Mouse (Mus musculus) embryo, embryonic 9.5 days (tissue): ENCODE data around the gene Aco2.

Experiments used
- DNase-seq: peaks from one replicate; pipeline ENCODE4 v3.0.0-alpha.2; 2017; ENCODE audit errors: extremely low spot score

Gene Aco2

GRCm38 (mm10) chr15:81872262-81873136 lies at the start of gene Aco2:
Gene Aco2, plus strand, starts transcription at chr15:81872309.
- DNase-seq: peak; percentile 99

GRCm38 (mm10) chr15:81822631-81823030 lies 49.5 kb upstream of the Aco2 start:
- no peak for DNase-seq

GRCm38 (mm10) chr15:81824832-81825231 lies 47.3 kb upstream of the Aco2 start:
- no peak for DNase-seq

GRCm38 (mm10) chr15:81828426-81829207 lies 43.5 kb upstream of the Aco2 start:
- DNase-seq: no peak

- no peak for DNase-seq
Observed at GRCm38 (mm10) chr15:81829208-81829580, 42.9 kb upstream of the Aco2 start.

- no peak for DNase-seq
Observed at GRCm38 (mm10) chr15:81830530-81830929, 41.6 kb upstream of the Aco2 start.

GRCm38 (mm10) chr15:81831136-81831825 lies 40.8 kb upstream of the Aco2 start:
- DNase-seq: peak; percentile 91

GRCm38 (mm10) chr15:81832219-81832618 lies 39.9 kb upstream of the Aco2 start:
- DNase-seq: no peak

GRCm38 (mm10) chr15:81833481-81833880 lies 38.6 kb upstream of the Aco2 start:
- no peak for DNase-seq

GRCm38 (mm10) chr15:81834171-81834841 lies 37.8 kb upstream of the Aco2 start:
- DNase-seq: no peak

- no peak for DNase-seq
Observed at GRCm38 (mm10) chr15:81835007-81835880, 36.9 kb upstream of the Aco2 start.

- DNase-seq: peak; percentile 75
Observed at GRCm38 (mm10) chr15:81836124-81836821, 35.8 kb upstream of the Aco2 start.

- no peak for DNase-seq
Observed at GRCm38 (mm10) chr15:81836966-81837920, 34.9 kb upstream of the Aco2 start.

GRCm38 (mm10) chr15:81838554-81839235 lies 33.4 kb upstream of the Aco2 start:
- no peak for DNase-seq

GRCm38 (mm10) chr15:81839634-81840033 lies 32.5 kb upstream of the Aco2 start:
- DNase-seq: no peak

- DNase-seq: no peak
Observed at GRCm38 (mm10) chr15:81840306-81840705, 31.8 kb upstream of the Aco2 start.

GRCm38 (mm10) chr15:81842275-81842674 lies 29.8 kb upstream of the Aco2 start:
- DNase-seq: no peak

- DNase-seq: no peak
Observed at GRCm38 (mm10) chr15:81845033-81845625, 27.0 kb upstream of the Aco2 start.
